Mouse (Mus musculus): ENCODE data around the gene Btnl4. TPM values are rescaled to one million over a fixed set of nuclear protein-coding genes. Genes with fewer than 3 reads are reported as not detected.

Btnl4 gene
- polyA plus RNA-seq, 1 experiment from 2014 or later, result 0.14 TPM

DNA sequence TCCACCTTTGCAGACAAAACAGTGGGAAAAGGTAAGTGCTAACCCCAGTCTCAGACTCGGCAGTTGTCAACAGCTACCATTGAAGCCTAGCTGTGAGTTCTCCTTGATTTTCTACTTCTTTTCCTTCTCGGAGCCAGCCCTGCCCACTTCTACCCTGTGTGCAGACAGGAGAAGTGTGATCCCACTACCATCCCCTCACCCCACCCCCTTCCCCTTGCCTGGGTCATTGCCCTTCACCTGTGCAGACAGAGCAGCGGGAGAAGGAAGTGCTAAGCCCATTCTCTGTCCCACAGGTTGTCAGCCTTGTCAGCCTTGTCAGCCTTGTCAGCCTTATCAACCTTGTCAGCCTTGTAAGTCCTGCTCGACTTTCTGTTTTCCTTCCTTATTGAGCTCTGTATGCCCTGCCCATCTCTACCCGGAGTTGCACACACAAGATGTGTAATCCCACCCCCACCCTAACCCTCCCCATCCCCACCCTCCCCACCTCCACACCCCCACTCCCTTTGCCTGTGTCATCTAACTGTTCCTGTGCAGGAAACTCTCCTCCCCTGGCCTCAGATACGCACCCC lies 28.6 kb downstream of the Btnl4 start:
- Histone ChIP-seq H3K9ac (ENCODE audit: low read depth, low read length) (no peak overlapping the region), H3K9me3 (replicated peaks; ENCODE audit: control insufficient read depth, low read length) (no peaks in the 10 kb centered on the region), H3K27ac (ENCODE audit: low read length) (no peak overlapping the region), H3K36me3 (ENCODE audit: control insufficient read depth, insufficient read depth) (no peaks in the 10 kb centered on the region), H3K27me3 (ENCODE audit: control insufficient read depth, insufficient read depth, low read depth, low read length) (no peaks in the 10 kb centered on the region), H3K4me3 (ENCODE audit: low read depth, low read length) (no peak overlapping the region), H3K4me1 (ENCODE audit: control insufficient read depth, low read depth, low read length) (no peaks in the 10 kb centered on the region; the same call in none of the 2 replicates), H3K4me2 (ENCODE audit: low read depth, low read length) (peak overlapping the region; percentile 33)
- 11% methylated on average over 6 of the region's 6 CpGs for WGBS (ENCODE audit: insufficient replicate concordance)
- ATAC-seq (ENCODE audit: low read depth), result peak; percentile 47

DNA sequence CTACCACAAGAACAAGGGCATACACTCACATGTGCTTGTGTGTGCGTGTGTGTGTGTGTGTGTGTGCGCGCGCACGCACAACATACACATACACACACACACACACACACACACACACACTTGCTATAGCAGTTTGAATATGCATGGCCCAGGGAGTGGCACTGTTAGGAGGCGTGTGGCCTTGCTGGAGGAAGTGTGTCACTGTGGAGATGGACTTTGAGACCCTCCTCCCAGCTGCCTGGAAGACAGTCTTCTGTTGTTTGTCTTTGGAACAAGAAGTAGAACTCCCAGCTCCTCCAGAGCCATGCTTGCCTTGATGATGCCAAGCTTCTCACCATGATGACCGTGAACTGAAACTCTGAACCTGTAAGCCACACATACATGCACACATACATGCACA lies 35.1 kb downstream of the Btnl4 start:
- H3K36me3 ChIP-seq (ENCODE audit: control insufficient read depth, insufficient read depth), result no peaks in the 10 kb centered on the region
- H3K4me3 ChIP-seq (ENCODE audit: low read depth, low read length), result no peak overlapping the region
- H3K4me2 ChIP-seq (ENCODE audit: low read depth, low read length), result no peak overlapping the region
- H3K27ac ChIP-seq (ENCODE audit: low read length), result no peak overlapping the region
- H3K4me1 ChIP-seq (ENCODE audit: control insufficient read depth, low read depth, low read length), result no peaks in the 10 kb centered on the region
- 75% methylated on average over 7 of the region's 7 CpGs for WGBS (ENCODE audit: insufficient replicate concordance)
- H3K27me3 ChIP-seq (ENCODE audit: control insufficient read depth, insufficient read depth, low read depth, low read length), result no peaks in the 10 kb centered on the region
- no peak overlapping the region for H3K9ac ChIP-seq (ENCODE audit: low read depth, low read length)
- no peaks in the 10 kb centered on the region for H3K9me3 ChIP-seq (replicated peaks; ENCODE audit: control insufficient read depth, low read length)
- ATAC-seq (ENCODE audit: low read depth), result no peak

GRCm38 (mm10) chr17:34439795-34440194 lies 37.3 kb downstream of the Btnl4 start:
- Histone ChIP-seq H3K9me3 (replicated peaks; ENCODE audit: control insufficient read depth, low read length) (no peaks in the 10 kb centered on the region), H3K9ac (ENCODE audit: low read depth, low read length) (no peak overlapping the region)

DNA sequence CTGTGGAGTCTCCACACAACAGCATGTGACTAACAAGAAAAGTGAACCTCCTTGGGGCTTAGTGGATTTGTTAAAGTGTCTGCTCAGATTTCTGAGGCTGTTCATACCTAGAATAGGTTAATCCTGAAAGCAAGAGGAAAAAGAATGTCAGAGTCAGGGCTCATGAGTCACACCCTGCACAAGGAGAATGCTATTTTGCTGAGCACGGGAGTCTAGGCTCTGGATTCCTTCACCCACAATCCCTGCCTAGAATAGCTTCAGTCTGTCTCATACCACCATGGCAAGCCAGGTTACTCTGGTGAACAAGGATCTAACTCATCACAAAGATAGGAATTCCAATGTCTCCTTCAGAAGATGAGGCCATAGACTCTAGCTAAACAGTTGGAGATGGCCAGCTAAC lies 38.5 kb downstream of the Btnl4 start:
- Histone ChIP-seq H3K27me3 (ENCODE audit: control insufficient read depth, insufficient read depth, low read depth, low read length) (no peaks in the 10 kb centered on the region), H3K9me3 (replicated peaks; ENCODE audit: control insufficient read depth, low read length) (no peaks in the 10 kb centered on the region), H3K4me1 (ENCODE audit: control insufficient read depth, low read depth, low read length) (no peaks in the 10 kb centered on the region), H3K4me2 (ENCODE audit: low read depth, low read length) (no peak overlapping the region), H3K4me3 (ENCODE audit: low read depth, low read length) (no peak overlapping the region), H3K36me3 (ENCODE audit: control insufficient read depth, insufficient read depth) (no peaks in the 10 kb centered on the region), H3K9ac (ENCODE audit: low read depth, low read length) (no peak overlapping the region), H3K27ac (ENCODE audit: low read length) (no peak overlapping the region)
- WGBS (ENCODE audit: insufficient replicate concordance), result 45% methylated on average over 1 of the region's 1 CpGs
- ATAC-seq (ENCODE audit: low read depth), result no peak

More at GRCm38 (mm10) chr17:34439795-34440194, 37.3 kb downstream of the Btnl4 start:
- no peak for ATAC-seq (ENCODE audit: low read depth)
- no peak overlapping the region for H3K4me2 ChIP-seq (ENCODE audit: low read depth, low read length)
- H3K4me3 ChIP-seq (ENCODE audit: low read depth, low read length), result no peak overlapping the region
- WGBS (ENCODE audit: insufficient replicate concordance), result 21% methylated on average over 3 of the region's 3 CpGs
- H3K4me1 ChIP-seq (ENCODE audit: control insufficient read depth, low read depth, low read length), result no peaks in the 10 kb centered on the region
- no peaks in the 10 kb centered on the region for H3K36me3 ChIP-seq (ENCODE audit: control insufficient read depth, insufficient read depth)
- H3K27ac ChIP-seq (ENCODE audit: low read length), result no peak overlapping the region
- H3K27me3 ChIP-seq (ENCODE audit: control insufficient read depth, insufficient read depth, low read depth, low read length), result no peaks in the 10 kb centered on the region

DNA sequence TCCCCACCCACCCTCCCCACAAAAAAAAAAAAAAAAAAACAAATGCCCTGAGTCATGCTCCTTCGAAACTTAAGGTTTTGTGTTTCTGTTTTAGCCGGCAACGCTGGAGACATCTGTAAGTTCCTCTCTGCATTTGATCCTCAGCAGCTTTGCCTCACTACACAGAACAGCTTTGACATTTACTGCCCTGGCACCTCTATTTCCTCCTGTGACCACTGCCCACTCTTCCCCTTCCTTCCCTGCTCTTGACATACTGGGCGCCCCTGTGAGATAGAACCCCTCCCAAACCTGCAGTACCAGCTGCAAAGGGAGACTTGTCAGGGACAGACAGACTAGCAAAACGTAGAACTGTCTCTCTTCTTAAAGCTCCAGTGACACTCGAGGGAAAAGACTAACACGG lies 39.5 kb downstream of the Btnl4 start:
- peak overlapping the region; percentile 7; the same call in 1 of the 2 replicates for H3K4me2 ChIP-seq (ENCODE audit: low read depth, low read length)
- no peak overlapping the region for H3K4me3 ChIP-seq (ENCODE audit: low read depth, low read length)
- no peaks in the 10 kb centered on the region for H3K27me3 ChIP-seq (ENCODE audit: control insufficient read depth, insufficient read depth, low read depth, low read length)
- peak overlapping the region; percentile 45; the same call in 1 of the 2 replicates for H3K27ac ChIP-seq (ENCODE audit: low read length)
- H3K36me3 ChIP-seq (ENCODE audit: control insufficient read depth, insufficient read depth), result no peaks in the 10 kb centered on the region
- H3K4me1 ChIP-seq (ENCODE audit: control insufficient read depth, low read depth, low read length), result no peaks in the 10 kb centered on the region
- WGBS (ENCODE audit: insufficient replicate concordance), result 13% methylated on average over 7 of the region's 7 CpGs
- no peak overlapping the region for H3K9ac ChIP-seq (ENCODE audit: low read depth, low read length)
- no peak for ATAC-seq (ENCODE audit: low read depth)
- H3K9me3 ChIP-seq (replicated peaks; ENCODE audit: control insufficient read depth, low read length), result no peaks in the 10 kb centered on the region

- H3K27ac ChIP-seq (ENCODE audit: low read length), result no peak overlapping the region
- ATAC-seq (ENCODE audit: low read depth), result no peak
- H3K9me3 ChIP-seq (replicated peaks; ENCODE audit: control insufficient read depth, low read length), result no peaks in the 10 kb centered on the region
- H3K9ac ChIP-seq (ENCODE audit: low read depth, low read length), result no peak overlapping the region
- H3K36me3 ChIP-seq (ENCODE audit: control insufficient read depth, insufficient read depth), result no peaks in the 10 kb centered on the region
- H3K4me2 ChIP-seq (ENCODE audit: low read depth, low read length), result no peak overlapping the region
- H3K4me3 ChIP-seq (ENCODE audit: low read depth, low read length), result no peak overlapping the region
- no peaks in the 10 kb centered on the region for H3K27me3 ChIP-seq (ENCODE audit: control insufficient read depth, insufficient read depth, low read depth, low read length)
- no peaks in the 10 kb centered on the region for H3K4me1 ChIP-seq (ENCODE audit: control insufficient read depth, low read depth, low read length)
- 31% methylated on average over 4 of the region's 4 CpGs for WGBS (ENCODE audit: insufficient replicate concordance)
Measured at GRCm38 (mm10) chr17:34437120-34437519, 40.0 kb downstream of the Btnl4 start.

DNA sequence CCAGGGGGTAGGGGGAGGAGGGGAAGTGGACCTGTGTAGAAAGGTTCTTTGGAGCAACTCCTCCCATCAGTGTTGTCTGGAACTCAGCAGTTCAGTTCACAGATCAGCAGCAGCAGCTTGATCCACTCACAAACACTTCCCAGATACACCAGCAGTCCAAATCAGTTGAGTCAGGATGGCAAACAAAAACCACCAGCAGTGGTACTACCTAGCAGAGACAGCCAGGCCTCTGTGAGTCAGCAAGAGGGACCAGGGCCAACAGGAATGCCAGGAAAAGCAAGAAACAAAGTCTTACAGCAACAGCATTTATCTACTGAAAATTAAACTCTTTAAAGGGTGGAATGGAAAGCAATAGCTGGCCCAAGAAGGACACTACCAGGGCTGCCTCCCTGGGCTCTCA lies 49.5 kb downstream of the Btnl4 start:
- ATAC-seq (ENCODE audit: low read depth), result no peak
- Histone ChIP-seq H3K4me2 (ENCODE audit: low read depth, low read length) (no peak overlapping the region), H3K4me1 (ENCODE audit: control insufficient read depth, low read depth, low read length) (no peaks in the 10 kb centered on the region), H3K36me3 (ENCODE audit: control insufficient read depth, insufficient read depth) (no peaks in the 10 kb centered on the region), H3K9ac (ENCODE audit: low read depth, low read length) (no peak overlapping the region), H3K27me3 (ENCODE audit: control insufficient read depth, insufficient read depth, low read depth, low read length) (no peaks in the 10 kb centered on the region), H3K4me3 (ENCODE audit: low read depth, low read length) (no peak overlapping the region), H3K27ac (ENCODE audit: low read length) (no peak overlapping the region), H3K9me3 (replicated peaks; ENCODE audit: control insufficient read depth, low read length) (no peaks in the 10 kb centered on the region)

- Histone ChIP-seq H3K9me3 (replicated peaks; ENCODE audit: control insufficient read depth, low read length) (no peaks in the 10 kb centered on the region), H3K4me2 (ENCODE audit: low read depth, low read length) (no peak overlapping the region), H3K9ac (ENCODE audit: low read depth, low read length) (no peak overlapping the region), H3K4me3 (ENCODE audit: low read depth, low read length) (no peak overlapping the region), H3K4me1 (ENCODE audit: control insufficient read depth, low read depth, low read length) (no peaks in the 10 kb centered on the region), H3K27me3 (ENCODE audit: control insufficient read depth, insufficient read depth, low read depth, low read length) (no peaks in the 10 kb centered on the region), H3K27ac (ENCODE audit: low read length) (no peak overlapping the region), H3K36me3 (ENCODE audit: control insufficient read depth, insufficient read depth) (no peaks in the 10 kb centered on the region)
- ATAC-seq (ENCODE audit: low read depth), result no peak
- WGBS (ENCODE audit: insufficient replicate concordance), result 43% methylated on average over 7 of the region's 7 CpGs
Measured at GRCm38 (mm10) chr17:34420014-34420413, 57.1 kb downstream of the Btnl4 start.

Data from liver, embryonic 16.5 days (tissue).